Mouse (Mus musculus): Measurements from ENCODE around the gene Rrp15.
"Not testable (repeated sequence)": the region's sequence is repeated elsewhere in the genome, so short reads cannot be mapped to it uniquely, and the experiment has no call there.

The Rrp15 gene

DNA sequence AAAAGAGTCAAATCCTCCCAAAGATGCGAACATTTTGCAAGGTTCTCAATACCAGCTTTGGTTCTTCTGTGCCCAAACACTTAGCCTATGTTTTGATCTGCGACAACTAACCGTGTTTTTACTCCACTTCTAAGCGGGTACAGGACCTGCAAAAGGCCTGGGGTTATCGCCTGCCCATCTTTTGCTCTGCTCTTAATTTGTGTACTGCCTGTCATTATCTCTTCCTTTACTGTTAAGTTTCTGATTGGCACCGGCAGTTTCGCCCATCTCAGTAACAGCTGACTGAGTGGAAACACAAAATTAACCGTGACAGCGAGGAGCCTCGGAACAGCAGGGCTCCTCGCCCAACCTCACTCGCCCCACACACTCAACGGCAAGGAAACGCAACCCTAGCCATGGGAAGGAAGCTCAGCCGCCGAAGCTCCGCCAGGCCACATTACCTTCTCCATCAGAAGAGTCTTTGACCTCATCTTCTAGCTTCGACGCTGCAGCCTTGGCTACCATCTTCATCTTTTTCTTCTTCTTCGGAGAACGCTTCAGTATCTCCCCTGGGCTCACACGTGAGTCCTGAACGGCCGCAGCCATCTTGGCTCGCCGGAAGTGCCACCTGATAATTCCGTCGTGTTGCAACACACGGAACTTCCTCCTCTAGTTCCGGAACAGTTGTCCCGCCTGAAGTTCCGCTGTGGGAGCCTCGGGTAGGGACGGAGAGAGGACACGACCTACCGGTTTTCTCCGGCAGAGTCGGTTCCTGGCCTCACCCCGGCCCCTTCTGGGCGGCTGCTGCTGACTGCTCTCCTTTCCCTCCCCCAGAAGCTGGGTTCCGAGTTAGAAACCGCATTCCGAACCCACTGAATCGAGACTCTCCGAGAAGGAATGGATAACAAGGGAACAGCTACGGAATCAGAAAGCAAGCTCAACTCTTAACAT lies at the start of gene Rrp15:
Rrp15 (minus strand) TSS at position 635 of the 930 bp plus-strand sequence.
- peak; percentile 92 for DNase-seq

DNA sequence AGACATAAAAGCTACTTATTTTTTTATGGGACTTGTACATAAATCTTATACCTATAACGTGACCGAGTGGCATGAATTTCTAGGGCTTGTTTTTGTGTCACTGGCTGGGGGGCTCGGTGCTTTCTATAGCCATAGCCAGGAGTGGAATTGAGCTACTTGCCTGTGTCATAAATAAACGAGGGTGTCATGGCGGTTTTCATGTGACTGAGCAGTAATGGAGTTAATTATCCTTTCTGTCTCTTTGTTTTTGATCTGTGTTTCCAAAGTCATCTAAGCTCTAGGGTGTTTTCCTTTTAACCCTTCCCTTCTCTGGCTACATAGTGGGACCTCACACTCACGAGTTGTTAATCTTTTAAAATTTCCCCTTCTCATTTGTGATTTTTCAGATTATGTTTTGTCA lies 48.8 kb upstream of the Rrp15 start:
- DNase-seq, result no peak

DNA sequence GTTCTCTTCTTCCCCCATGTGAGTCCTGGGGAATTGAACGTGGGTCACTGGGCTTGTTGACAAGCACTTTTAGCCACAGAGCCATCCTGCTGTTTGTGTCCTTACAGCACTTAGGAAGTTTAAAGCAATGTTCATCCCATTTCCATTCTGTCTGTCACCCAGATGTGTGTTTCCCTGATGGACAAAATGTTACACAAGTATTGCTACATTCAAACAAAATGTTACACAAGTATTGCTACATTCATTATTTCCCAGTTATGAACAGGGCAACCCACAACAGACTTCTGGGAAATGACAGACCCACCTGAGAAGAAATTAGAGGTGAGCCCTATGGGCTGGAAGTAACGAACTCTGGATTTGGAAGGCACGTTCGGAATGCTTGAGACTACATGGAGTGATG lies 36.2 kb upstream of the Rrp15 start:
- DNase-seq, result no peak

GRCm38 (mm10) chr1:186780826-186781225 lies 31.7 kb upstream of the Rrp15 start:
- no peak for DNase-seq

DNA sequence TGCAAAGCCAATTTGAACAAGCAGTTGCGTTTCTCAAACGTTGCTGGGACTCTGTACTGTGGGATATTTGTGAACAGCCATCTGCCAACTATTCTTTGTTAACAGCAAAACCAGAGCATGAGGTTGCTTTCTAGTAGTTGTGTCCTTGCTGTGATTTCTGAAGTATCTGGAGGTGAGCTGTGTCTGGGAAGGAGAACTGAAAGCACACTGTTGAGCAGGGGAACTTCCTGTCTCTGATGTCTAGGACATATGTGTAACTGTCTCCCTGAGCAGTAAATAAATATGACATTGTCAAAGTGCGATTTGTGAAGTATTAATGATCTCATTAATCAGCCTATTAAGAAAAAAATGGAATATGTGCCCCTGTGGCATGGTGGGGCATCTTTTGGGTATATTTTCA lies 24.0 kb upstream of the Rrp15 start:
- DNase-seq, result no peak

DNA sequence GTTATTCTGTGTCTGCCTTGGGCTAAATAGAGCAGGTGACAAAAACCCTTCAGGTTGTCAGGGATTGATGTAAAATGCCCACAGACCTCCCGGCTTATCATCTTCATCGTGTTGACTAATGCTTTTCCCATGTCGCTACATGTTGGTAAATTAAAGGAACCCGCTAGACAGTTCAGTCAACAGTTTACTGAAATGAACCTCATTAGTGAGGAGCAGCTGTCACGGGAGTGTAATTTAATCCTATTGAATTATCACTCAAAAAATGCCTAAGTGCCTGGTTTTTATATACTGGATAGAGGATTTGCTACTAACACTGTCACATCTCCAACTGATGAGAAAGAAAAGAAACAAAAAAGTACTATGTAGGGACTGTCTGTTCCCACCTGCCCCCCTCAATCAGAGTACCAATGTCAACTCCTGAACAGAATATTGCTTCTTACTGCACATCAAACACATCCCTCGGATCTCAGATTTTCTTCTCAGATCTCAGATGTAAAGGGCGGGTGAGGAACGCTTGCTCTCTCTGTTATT lies 23.5 kb upstream of the Rrp15 start:
- DNase-seq, result no peak

GRCm38 (mm10) chr1:186772005-186772404 lies 22.8 kb upstream of the Rrp15 start:
- no peak for DNase-seq

- no peak for DNase-seq
These were observed 21.5 kb upstream of the Rrp15 start for GRCm38 (mm10) chr1:186770659-186771058.

- DNase-seq, result no peak
These were observed 19.2 kb upstream of the Rrp15 start for GRCm38 (mm10) chr1:186768392-186768791.

DNA sequence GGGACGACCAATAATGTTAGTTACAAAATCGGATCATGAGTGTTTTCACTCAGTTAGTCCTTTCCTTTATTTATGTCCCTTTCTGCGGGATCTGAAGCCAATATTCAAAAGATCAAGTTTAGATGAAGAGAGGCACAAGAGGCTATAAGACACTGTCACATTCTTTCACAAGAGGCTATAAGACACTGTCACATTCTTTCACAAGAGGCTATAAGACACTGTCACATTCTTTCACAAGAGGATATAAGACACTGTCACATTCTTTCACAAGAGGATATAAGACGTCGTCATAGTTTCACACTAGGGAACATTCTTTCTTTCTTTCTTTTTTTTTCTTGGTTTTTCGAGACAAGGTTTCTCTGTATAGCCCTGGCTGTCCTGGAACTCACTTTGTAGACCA lies 14.3 kb upstream of the Rrp15 start:
- not testable (repeated sequence) for DNase-seq

DNA sequence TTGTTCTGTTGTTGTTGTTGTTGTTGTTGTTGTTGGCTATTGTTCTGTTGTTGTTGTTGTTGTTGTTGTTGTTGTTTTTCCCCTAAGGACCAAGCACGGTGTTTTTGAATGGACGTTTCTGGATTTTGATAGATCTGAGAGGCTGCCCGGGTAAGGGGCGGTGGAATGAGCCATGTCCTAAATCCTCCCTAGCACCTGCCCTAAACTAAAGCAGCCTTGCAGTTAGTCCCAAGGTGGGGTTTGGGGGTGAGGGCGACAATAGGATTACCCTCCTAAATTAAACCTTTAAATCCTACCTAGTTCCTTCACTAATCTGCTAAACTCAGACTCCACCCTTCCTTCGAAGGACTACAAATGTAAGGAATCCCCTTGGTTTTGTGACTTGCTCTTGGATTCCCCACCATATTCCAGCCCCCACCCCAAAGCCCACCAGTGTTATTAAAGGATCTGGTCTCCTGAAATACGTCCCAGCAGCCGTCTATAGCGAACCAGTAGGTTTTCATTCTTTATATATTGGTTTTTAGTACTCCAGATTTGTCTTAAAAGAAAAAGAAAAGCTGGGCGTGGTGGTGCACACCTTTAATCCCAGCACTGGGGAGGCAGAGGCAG lies 621 bp upstream of the Rrp15 start:
- DNase-seq, result peak; percentile 34

DNA sequence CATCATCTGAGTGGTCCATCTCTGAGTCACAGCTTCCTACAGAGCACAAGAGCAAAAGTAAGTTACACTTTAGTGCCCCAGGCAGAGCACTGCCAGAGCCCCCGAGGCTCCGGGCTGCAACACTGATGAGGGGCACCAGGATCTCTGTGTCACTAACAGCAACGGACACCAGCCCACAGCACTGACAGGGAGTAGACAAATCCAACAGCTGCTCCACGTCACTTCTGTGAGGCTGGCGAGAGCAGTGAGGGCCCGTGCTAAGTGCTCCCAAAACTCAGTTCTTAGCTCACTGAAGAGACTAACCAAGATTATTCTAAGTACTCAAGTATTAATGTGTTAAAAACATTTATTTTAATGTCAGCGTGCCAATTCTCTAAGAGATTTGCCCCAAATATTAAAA lies 9.3 kb downstream of the Rrp15 start:
- no peak for DNase-seq

DNA sequence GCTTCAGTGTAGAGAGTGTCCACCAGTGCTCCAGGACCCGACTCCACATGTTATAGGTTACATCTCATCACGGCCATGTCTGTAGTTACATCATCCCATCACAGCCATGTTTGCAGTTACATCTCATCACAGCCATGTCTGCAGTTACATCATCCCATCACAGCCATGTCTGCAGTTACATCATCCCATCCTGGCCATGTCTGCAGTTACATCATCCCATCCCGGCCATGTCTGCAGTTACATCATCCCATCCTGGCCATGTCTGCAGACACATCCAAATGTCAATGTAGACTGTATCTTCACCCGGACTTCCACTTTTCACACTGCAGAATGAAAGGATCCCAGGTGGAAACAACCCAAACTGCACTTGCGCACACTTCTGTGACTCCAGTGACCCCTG lies 13.6 kb downstream of the Rrp15 start:
- DNase-seq, result no peak

DNA sequence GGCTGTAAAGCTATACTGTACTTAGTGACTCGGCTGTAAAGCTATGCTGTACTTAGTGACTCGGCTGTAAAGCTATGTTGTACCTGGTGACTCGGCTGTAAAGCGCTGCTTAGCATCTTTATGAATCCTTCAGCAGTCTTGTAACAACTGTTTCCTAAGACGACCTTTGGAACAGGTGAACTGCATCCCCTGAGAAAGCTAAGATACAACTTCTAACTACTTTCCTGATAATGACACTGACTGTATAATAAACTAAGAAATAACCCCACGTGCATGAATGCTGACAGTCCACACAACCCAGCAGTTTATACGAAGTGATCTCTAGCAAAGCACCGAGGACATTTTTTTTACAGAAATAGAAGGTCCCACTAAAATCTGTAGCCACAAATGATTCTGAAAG lies 16.1 kb downstream of the Rrp15 start:
- DNase-seq, result no peak

DNA sequence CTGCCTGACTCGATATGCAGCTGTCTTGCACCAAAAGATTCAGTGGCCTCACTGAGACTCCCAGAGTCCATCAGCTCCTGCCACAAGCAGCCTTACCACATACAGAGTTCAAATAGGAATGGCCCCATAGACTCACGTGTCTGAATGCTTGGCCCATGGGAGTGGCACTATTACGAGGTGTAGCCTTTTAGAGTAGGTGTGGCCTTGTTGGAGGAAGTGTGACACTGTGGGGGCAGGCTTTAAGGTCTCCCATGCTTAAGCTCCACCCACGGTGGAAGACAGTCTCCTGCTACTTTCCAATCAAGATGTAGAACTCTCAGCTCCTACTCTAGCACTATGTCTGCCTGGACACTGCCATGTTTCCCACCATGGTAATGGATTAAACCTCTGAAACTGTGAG lies 20.4 kb downstream of the Rrp15 start:
- no peak for DNase-seq

DNA sequence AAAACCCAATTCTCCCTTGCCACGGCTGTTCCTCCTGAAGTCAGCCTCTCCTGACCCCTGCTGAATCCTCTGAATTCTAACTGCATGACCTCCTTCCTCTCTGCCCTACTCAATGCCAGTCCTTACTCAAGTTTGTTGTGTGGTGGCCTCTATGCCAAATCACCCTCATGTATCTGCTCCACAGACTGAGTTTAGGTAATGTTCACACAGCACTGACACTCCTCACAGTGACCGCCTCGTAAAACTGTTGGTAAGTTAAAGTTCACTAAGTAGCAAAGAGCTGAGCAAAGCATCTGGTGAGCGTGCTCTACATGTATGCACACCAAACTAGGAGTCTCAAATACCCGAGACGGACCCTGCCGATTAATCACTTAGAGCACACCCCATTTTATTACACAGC lies 23.0 kb downstream of the Rrp15 start:
- DNase-seq, result no peak

- no peak for DNase-seq
These were observed 26.9 kb downstream of the Rrp15 start for GRCm38 (mm10) chr1:186722299-186722698.

DNA sequence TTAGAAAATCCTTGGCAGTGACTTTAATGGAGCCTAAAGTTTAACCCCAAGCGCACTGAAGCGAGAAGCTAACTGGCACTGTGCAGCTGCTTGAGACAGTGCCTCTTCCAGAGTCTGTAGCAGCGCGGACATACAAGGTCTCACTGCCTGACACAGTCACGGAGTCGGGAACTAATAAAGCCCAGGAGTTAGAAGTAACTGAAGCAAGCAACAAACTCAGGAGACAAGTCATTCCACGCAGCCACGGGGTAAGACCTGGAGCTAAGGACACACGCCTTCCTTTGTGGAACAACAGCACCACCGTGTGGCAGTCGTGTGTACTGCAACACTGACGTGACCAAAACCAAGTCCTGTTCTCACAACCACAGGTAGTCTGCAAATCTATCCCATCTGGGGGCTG lies 27.3 kb downstream of the Rrp15 start:
- peak; percentile 86 for DNase-seq

DNA sequence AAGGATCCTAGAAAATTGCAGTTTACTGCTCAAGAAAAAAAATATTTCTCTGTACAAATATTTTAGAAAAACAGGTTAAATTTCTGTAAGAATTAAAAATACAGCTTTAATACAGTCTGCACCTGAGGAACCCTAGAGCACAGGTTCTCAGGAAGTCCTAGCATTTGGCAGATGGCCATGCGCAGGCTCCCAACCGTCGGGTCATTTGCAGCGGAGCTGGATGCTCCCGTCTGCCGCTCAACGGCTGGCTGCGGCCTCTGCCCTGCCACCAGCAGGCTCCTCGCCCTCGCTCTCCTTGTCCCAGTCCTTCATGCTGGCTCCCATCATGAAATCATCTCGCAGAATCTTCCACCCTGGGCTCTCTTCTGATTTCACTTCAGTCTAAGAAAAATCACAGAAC lies 28.0 kb downstream of the Rrp15 start:
- no peak for DNase-seq

GRCm38 (mm10) chr1:186719708-186720107 lies 29.4 kb downstream of the Rrp15 start:
- no peak for DNase-seq

- no peak for DNase-seq
These were observed 30.3 kb downstream of the Rrp15 start for GRCm38 (mm10) chr1:186718881-186719280.

DNA sequence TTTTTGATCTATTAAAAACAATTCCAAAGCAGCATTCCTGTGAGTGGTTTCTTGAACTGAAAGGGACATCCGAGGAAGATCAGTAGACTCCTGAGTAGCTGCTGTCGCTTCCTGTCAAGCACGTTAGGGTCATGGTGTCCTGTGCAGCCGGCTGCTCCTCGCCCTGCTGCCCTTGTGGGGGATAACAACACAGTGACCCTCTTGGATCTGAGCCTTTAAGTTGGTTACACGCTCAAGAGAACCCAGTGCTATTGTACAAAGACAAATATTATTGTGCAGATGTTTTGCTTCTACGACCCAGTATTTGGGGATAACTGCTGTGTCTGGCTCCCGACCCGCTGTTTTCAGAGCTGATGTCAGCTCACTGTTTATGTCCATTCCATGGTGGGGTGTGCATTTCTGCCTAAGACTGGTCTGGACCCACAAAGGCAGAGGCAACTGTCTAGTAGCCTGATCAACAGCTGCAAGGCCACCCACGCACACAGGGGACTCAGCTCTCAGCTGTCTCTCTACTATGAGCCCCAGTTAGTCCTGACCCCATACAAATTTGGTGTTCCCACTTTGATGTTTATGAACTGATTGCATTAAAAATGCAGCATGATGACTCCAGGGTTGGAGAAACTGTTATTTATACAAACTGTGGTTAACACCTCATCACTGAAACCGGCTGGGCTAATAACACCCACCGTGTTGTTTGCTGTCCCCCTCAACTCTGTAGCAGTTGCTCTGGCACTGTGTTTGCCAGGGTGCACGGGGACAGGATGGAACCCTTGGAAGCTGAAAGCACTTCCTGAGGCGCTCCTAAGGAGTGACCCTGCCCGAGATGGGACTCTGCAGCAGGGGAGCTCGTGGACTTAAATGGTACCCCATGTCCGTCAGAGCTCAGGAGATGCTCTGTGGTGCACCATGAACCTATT lies 33.9 kb downstream of the Rrp15 start:
- DNase-seq, result no peak

DNA sequence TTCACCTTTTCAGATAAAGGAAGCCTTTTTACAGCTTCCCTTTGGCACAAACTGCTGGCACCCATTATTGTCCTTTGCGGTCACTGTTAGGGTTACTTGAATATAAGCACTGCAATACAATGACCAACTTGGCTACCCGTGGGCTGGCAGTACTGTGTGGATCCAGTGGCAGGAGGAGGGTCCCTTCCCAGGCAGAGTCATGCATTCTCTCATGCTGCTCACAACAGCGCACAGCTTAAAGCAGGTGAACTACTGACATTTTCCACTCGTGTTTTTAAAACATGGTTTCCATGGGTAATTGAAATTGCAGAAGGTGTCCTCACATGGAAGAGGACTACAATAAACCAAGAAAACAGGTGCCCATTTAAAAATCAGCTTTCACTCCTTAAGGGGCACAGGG lies 34.9 kb downstream of the Rrp15 start:
- no peak for DNase-seq
